Mouse (Mus musculus) intestine, embryonic 16.5 days (tissue): Measurements from ENCODE around the gene Tpd52l2. TPM values are rescaled to one million over a fixed set of nuclear protein-coding genes. Genes with fewer than 3 reads are reported as not detected.

Experiments used
- ATAC-seq: fragments of 200-750 bp; cut with Nextera tagmentation; 2 replicates; pipeline ENCODE4 v1.8.0; 2017; ENCODE audit warnings: moderate TSS enrichment, moderate library complexity
- H3K27ac ChIP-seq: fragments of 300-500 bp; sonication (generic); 2 replicates; pipeline ENCODE4 v1.5.1; 2014; ENCODE audit warnings: mild to moderate bottlenecking, low read length
- H3K27me3 ChIP-seq: fragments of 300-500 bp; sonication (generic); replicated peaks from 2 replicates; pipeline ENCODE4 v1.6.1; 2014; ENCODE audit warnings: low read length, control low read depth, mixed read lengths; ENCODE audit not compliant: control insufficient read depth, insufficient read depth
- H3K36me3 ChIP-seq: fragments of 300-500 bp; sonication (generic); 2 replicates; pipeline ENCODE4 v1.6.1; 2014; ENCODE audit warnings: low read length, control low read depth; ENCODE audit not compliant: control insufficient read depth, insufficient read depth
- H3K4me1 ChIP-seq: fragments of 300-500 bp; sonication (generic); 2 replicates; pipeline ENCODE4 v1.6.1; 2014; ENCODE audit warnings: low read length, control low read depth, mixed read lengths; ENCODE audit not compliant: control insufficient read depth, insufficient read depth
- H3K4me2 ChIP-seq: fragments of 300-500 bp; sonication (generic); 2 replicates; pipeline ENCODE4 v1.6.1; 2014; ENCODE audit warnings: low read depth, low read length, control low read depth
- H3K4me3 ChIP-seq: fragments of 300-500 bp; sonication (generic); 2 replicates; pipeline ENCODE4 v1.5.1; 2014; ENCODE audit warnings: mild to moderate bottlenecking, low read length
- H3K9ac ChIP-seq: fragments of 300-500 bp; sonication (generic); 2 replicates; pipeline ENCODE4 v1.6.1; 2014; ENCODE audit warnings: low read depth, low read length
- H3K9me3 ChIP-seq: fragments of 300-500 bp; sonication (generic); 2 replicates; pipeline ENCODE4 v1.6.1; 2016; ENCODE audit warnings: low read length, control low read depth; ENCODE audit not compliant: control insufficient read depth
- WGBS: fragments of 180-500 bp; shearing (Covaris S2); extraction: QIAGEN DNeasy Blood & Tissue Kit; methylation state at CpG from one replicate; pipeline ENCODE4 v1.1.7; 2014; 5-methylcytosine and 5-hydroxymethylcytosine counted together
- polyA plus RNA-seq: library from polyadenylated mRNA; unstranded; fragments of >200 nt; fragmentation: Nextera tagmentation; extraction: Ambion mirVana; gene quantifications from 2 replicates; pipeline ENCODE4 v1.2.1, GENCODE M21; 2015

Tpd52l2 gene
- polyA plus RNA-seq, 1 experiment from 2014 or later = 134 TPM

DNA sequence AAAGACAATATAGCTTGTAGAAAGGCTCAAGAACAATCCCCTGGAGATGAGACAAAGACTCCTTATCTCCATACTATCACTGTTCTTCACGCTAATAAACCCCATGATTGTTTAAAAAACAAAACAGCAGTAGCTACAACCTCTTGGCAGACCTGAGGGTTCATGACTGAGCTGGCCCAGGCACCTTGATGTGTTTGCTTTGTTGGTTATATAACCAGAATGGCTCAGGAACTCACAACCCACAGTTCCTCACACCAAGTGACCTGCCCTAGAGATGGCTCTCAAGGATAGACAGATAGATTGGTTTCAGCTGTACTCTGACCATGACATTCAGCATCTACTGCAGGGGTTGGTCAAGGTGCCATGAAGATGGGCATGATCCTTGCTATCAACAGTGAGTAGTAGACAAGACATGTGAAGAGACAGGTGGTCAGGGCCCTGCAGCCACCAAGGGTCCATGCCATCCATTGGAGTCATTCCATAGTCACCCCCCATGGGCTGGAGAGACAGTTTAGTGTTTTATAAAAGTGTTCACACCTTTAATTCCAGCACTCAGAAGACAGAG, 35.3 kb upstream of the Tpd52l2 start:
- no peak overlapping the region for H3K27ac ChIP-seq
- no peak for ATAC-seq

GRCm38 (mm10) chr2:181462604-181463003, 34.3 kb upstream of the Tpd52l2 start:
- no peaks in the 10 kb centered on the region for H3K36me3 ChIP-seq
- 77% methylated on average over 1 of the region's 1 CpGs for WGBS
- peaks cover 20% of the 10 kb centered on the region for H3K27me3 ChIP-seq
- H3K9me3 ChIP-seq = no peaks in the 10 kb centered on the region
- H3K27ac ChIP-seq = no peak overlapping the region
- H3K4me2 ChIP-seq = no peak overlapping the region
- 0 out of 2 replicates have a peak, but pooled peaks cover 6% of the 10 kb centered on the region for H3K4me1 ChIP-seq
- no peak for ATAC-seq
- no peak overlapping the region for H3K4me3 ChIP-seq
- H3K9ac ChIP-seq = no peak overlapping the region

More for the DNA sequence above, 35.3 kb upstream of the Tpd52l2 start:
- no peak overlapping the region for H3K4me3 ChIP-seq
- H3K27me3 ChIP-seq = peaks cover 20% of the 10 kb centered on the region
- H3K9ac ChIP-seq = no peak overlapping the region
- 0 out of 2 replicates have a peak, but pooled peaks cover 6% of the 10 kb centered on the region for H3K4me1 ChIP-seq
- WGBS = 91% methylated on average over 1 of the region's 1 CpGs
- H3K36me3 ChIP-seq = no peaks in the 10 kb centered on the region
- H3K4me2 ChIP-seq = no peak overlapping the region
- no peaks in the 10 kb centered on the region for H3K9me3 ChIP-seq

DNA sequence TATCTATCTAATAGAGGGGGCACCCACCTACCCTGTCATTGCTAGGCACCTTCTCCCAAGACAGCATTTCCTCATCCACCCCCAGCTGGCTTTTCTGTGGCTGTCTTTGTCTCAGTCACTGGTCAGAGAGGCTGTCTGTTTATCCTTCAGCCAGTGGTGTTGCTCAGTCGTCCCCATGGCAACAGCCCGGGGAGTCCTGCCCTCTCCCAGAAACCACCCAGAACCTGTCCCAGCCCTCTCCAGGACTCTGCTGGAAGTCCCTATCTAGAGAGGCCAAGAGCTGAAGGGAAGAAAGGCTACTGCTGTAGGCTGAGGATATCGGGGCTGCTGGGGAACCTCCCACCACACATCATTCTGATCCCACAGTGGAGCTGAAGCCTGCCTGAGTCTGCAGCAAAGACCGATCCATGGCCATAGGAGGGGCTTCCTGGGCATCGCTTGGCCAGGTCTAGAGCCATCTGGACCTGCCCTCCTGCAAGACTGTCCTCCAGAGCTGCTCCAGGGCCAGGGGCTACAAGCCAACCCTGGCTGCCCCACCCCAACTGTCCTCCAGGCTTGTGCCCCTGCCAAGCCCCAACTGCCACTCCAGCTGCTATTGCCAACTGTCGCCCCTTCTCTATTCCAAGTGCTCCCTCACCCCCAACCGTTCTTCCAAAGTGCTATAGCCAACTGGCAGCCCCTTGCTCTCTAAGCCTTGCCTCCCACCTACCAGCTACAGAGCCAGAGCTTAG, 33.8 kb upstream of the Tpd52l2 start:
- WGBS = 40% methylated on average over 7 of the region's 7 CpGs
- no peak overlapping the region for H3K27ac ChIP-seq
- no peak for ATAC-seq
- no peak overlapping the region for H3K4me2 ChIP-seq
- no peak overlapping the region for H3K9ac ChIP-seq
- H3K4me3 ChIP-seq = no peak overlapping the region
- H3K9me3 ChIP-seq = no peaks in the 10 kb centered on the region
- 0 out of 2 replicates have a peak, but pooled peaks cover 4% of the 10 kb centered on the region for H3K4me1 ChIP-seq
- H3K27me3 ChIP-seq = peaks cover 20% of the 10 kb centered on the region
- no peaks in the 10 kb centered on the region for H3K36me3 ChIP-seq

- ATAC-seq = no peak
- Histone ChIP-seq H3K4me3 (no peak overlapping the region), H3K9me3 (no peaks in the 10 kb centered on the region), H3K4me2 (no peak overlapping the region), H3K27ac (no peak overlapping the region), H3K9ac (no peak overlapping the region), H3K36me3 (no peaks in the 10 kb centered on the region), H3K4me1 (peaks cover 2% of the 10 kb centered on the region; the same call in 1 of the 2 replicates), H3K27me3 (peaks cover 7% of the 10 kb centered on the region; the same call in 1 of the 2 replicates)
- WGBS = 61% methylated on average over 3 of the region's 3 CpGs
Measured at GRCm38 (mm10) chr2:181465423-181465822, 31.5 kb upstream of the Tpd52l2 start.

GRCm38 (mm10) chr2:181470285-181470684, 26.7 kb upstream of the Tpd52l2 start:
- Histone ChIP-seq H3K4me3 (no peak overlapping the region), H3K4me2 (no peak overlapping the region), H3K9ac (no peak overlapping the region), H3K27ac (no peak overlapping the region), H3K27me3 (no peaks in the 10 kb centered on the region), H3K4me1 (peaks cover 11% of the 10 kb centered on the region; the same call in 1 of the 2 replicates), H3K9me3 (no peaks in the 10 kb centered on the region), H3K36me3 (no peaks in the 10 kb centered on the region)
- ATAC-seq = no peak
- WGBS = 63% methylated on average over 2 of the region's 2 CpGs

- H3K4me1 ChIP-seq = peaks cover 11% of the 10 kb centered on the region; the same call in 1 of the 2 replicates
- no peak overlapping the region for H3K27ac ChIP-seq
- 62% methylated on average over 5 of the region's 5 CpGs for WGBS
- H3K4me2 ChIP-seq = no peak overlapping the region
- H3K9ac ChIP-seq = no peak overlapping the region
- H3K4me3 ChIP-seq = no peak overlapping the region
- H3K27me3 ChIP-seq = no peaks in the 10 kb centered on the region
- no peak for ATAC-seq
- no peaks in the 10 kb centered on the region for H3K36me3 ChIP-seq
- H3K9me3 ChIP-seq = no peaks in the 10 kb centered on the region
Measured at GRCm38 (mm10) chr2:181471246-181471645, 25.7 kb upstream of the Tpd52l2 start.

GRCm38 (mm10) chr2:181472256-181472827, 24.6 kb upstream of the Tpd52l2 start:
- no peak overlapping the region for H3K27ac ChIP-seq
- H3K9me3 ChIP-seq = no peaks in the 10 kb centered on the region
- WGBS = 68% methylated on average over 1 of the region's 1 CpGs
- no peaks in the 10 kb centered on the region for H3K36me3 ChIP-seq
- H3K27me3 ChIP-seq = no peaks in the 10 kb centered on the region
- H3K4me3 ChIP-seq = no peak overlapping the region
- peaks cover 11% of the 10 kb centered on the region; the same call in 1 of the 2 replicates for H3K4me1 ChIP-seq
- no peak overlapping the region for H3K4me2 ChIP-seq
- no peak overlapping the region for H3K9ac ChIP-seq
- no peak for ATAC-seq

- 35% methylated on average over 2 of the region's 2 CpGs for WGBS
- H3K27me3 ChIP-seq = no peaks in the 10 kb centered on the region
- no peak overlapping the region for H3K27ac ChIP-seq
- peaks cover 20% of the 10 kb centered on the region for H3K4me1 ChIP-seq
- no peak overlapping the region for H3K4me3 ChIP-seq
- no peaks in the 10 kb centered on the region for H3K36me3 ChIP-seq
- peak; percentile 51; the same call in 1 of the 2 replicates for ATAC-seq
- no peak overlapping the region; the same call in 1 of the 2 replicates for H3K9ac ChIP-seq
- no peaks in the 10 kb centered on the region for H3K9me3 ChIP-seq
- H3K4me2 ChIP-seq = peak overlapping the region; percentile 9; the same call in 1 of the 2 replicates
Measured at GRCm38 (mm10) chr2:181483120-181483519, 13.8 kb upstream of the Tpd52l2 start.

- Histone ChIP-seq H3K9ac (peak overlapping the region; percentile 48; the same call in 1 of the 2 replicates), H3K4me3 (no peak overlapping the region), H3K27ac (peak overlapping the region; percentile 51), H3K27me3 (no peaks in the 10 kb centered on the region), H3K36me3 (no peaks in the 10 kb centered on the region), H3K9me3 (no peaks in the 10 kb centered on the region), H3K4me1 (peaks cover 20% of the 10 kb centered on the region), H3K4me2 (peak overlapping the region; percentile 9; the same call in 1 of the 2 replicates)
- peak; percentile 73 for ATAC-seq
- 31% methylated on average over 7 of the region's 7 CpGs for WGBS
Measured at GRCm38 (mm10) chr2:181483562-181484318, 13.2 kb upstream of the Tpd52l2 start.
